8 mouse cellular contexts compared by ENCODE assay signal in genomic region chr12:86715401-86715800, GRCm38 (mm10). TPM values are rescaled to one million over a fixed set of nuclear protein-coding genes. Genes with fewer than 3 reads are reported as not detected.
DNase-seq lines count a peak whose midpoint lies in the region; ATAC-seq and TF ChIP-seq lines count a peak whose summit lies in the region.

No protein-coding gene starts in this region.

- H3K27ac ChIP-seq in embryonic facial prominence, embryonic 11.5 days (replicated peaks; ENCODE audit: low read depth, low read length) = no peak overlapping the region
- H3K27ac ChIP-seq in kidney, postnatal 0 days = no peak overlapping the region
- H3K27ac ChIP-seq in liver, postnatal 0 days (ENCODE audit: low read depth) = no peak overlapping the region

- H3K4me2 ChIP-seq in embryonic facial prominence, embryonic 11.5 days (ENCODE audit: low read depth, low read length) = no peak overlapping the region
- no peak overlapping the region for H3K4me2 ChIP-seq in kidney, postnatal 0 days (ENCODE audit: low read length)
- no peak overlapping the region for H3K4me2 ChIP-seq in liver, postnatal 0 days (ENCODE audit: low read depth, low read length)

- TF ChIP-seq EP300 in liver, postnatal 0 days (IDR thresholded peaks at IDR 0.05; ENCODE audit: low read depth) = no peak

- no peaks in the 10 kb centered on the region for H3K36me3 ChIP-seq in embryonic facial prominence, embryonic 11.5 days (replicated peaks; ENCODE audit: control insufficient read depth, insufficient read depth, low read depth, low read length)
- H3K36me3 ChIP-seq in kidney, postnatal 0 days (ENCODE audit: insufficient read depth, low read length) = no peaks in the 10 kb centered on the region
- no peaks in the 10 kb centered on the region for H3K36me3 ChIP-seq in liver, postnatal 0 days (replicated peaks; ENCODE audit: insufficient read depth, low read length)

- H3K4me3 ChIP-seq in embryonic facial prominence, embryonic 11.5 days (ENCODE audit: low read depth, low read length) = no peak overlapping the region
- H3K4me3 ChIP-seq in kidney, postnatal 0 days (replicated peaks; ENCODE audit: low read depth, low read length) = no peak overlapping the region
- no peak overlapping the region for H3K4me3 ChIP-seq in liver, postnatal 0 days (ENCODE audit: low read depth, low read length)

- no peaks in the 10 kb centered on the region for H3K4me1 ChIP-seq in embryonic facial prominence, embryonic 11.5 days (ENCODE audit: control insufficient read depth, insufficient read depth, low read length)
- H3K4me1 ChIP-seq in kidney, postnatal 0 days (replicated peaks; ENCODE audit: insufficient read depth, low read length) = no peaks in the 10 kb centered on the region
- no peaks in the 10 kb centered on the region for H3K4me1 ChIP-seq in liver, postnatal 0 days (ENCODE audit: insufficient read depth)

- no peaks in the 10 kb centered on the region for H3K27me3 ChIP-seq in embryonic facial prominence, embryonic 11.5 days (ENCODE audit: control insufficient read depth, insufficient read depth, low read length)
- no peaks in the 10 kb centered on the region for H3K27me3 ChIP-seq in kidney, postnatal 0 days (ENCODE audit: insufficient read depth, low read length)
- no peaks in the 10 kb centered on the region for H3K27me3 ChIP-seq in liver, postnatal 0 days (ENCODE audit: insufficient read depth, low read length)

- no peak overlapping the region for H3K9ac ChIP-seq in embryonic facial prominence, embryonic 11.5 days (replicated peaks; ENCODE audit: low read length)
- H3K9ac ChIP-seq in kidney, postnatal 0 days (ENCODE audit: low read depth, low read length) = no peak overlapping the region
- no peak overlapping the region for H3K9ac ChIP-seq in liver, postnatal 0 days (replicated peaks)

- peak; percentile 57 for DNase-seq in 3T3-L1 (ENCODE audit: low read depth, low spot score)
- DNase-seq in B cell, adult 2 months = peak; percentile 72 to 74
- peak; percentile 73 to 75 for DNase-seq in adrenal gland, postnatal 36 days
- peak; percentile 64 for DNase-seq in embryonic facial prominence, embryonic 11.5 days (ENCODE audit: low spot score)
- DNase-seq in kidney, postnatal 0 days (ENCODE audit: low spot score) = peak; percentile 61
- DNase-seq in liver, postnatal 0 days = peak; percentile 72
- peak; percentile 68 for DNase-seq in right cerebral cortex, postnatal 25 days
- no peak for DNase-seq in yolk sac, embryonic 10.5 days (ENCODE audit: low spot score)

- TF ChIP-seq CTCF in kidney, postnatal 0 days (IDR thresholded peaks at IDR 0.05; ENCODE audit: low read depth) = peak; percentile 83
- TF ChIP-seq CTCF in liver, postnatal 0 days (IDR thresholded peaks at IDR 0.05; ENCODE audit: low read depth) = peak; percentile 81

- H3K9me3 ChIP-seq in embryonic facial prominence, embryonic 11.5 days (replicated peaks; ENCODE audit: control insufficient read depth, low read length) = no peaks in the 10 kb centered on the region
- no peaks in the 10 kb centered on the region for H3K9me3 ChIP-seq in kidney, postnatal 0 days (replicated peaks; ENCODE audit: low read length)
- H3K9me3 ChIP-seq in liver, postnatal 0 days (ENCODE audit: low read length) = no peaks in the 10 kb centered on the region

- 47% methylated on average over 5 of the region's 5 CpGs for WGBS in embryonic facial prominence, embryonic 11.5 days
- 60% methylated on average over 5 of the region's 5 CpGs for WGBS in kidney, postnatal 0 days
- WGBS in liver, postnatal 0 days (ENCODE audit: insufficient replicate concordance) = 49% methylated on average over 5 of the region's 5 CpGs

- ATAC-seq in embryonic facial prominence, embryonic 11.5 days (replicated peaks; ENCODE audit: insufficient number of reproducible peaks, low FRiP score, low TSS enrichment, low read depth) = no peak
- ATAC-seq in kidney, postnatal 0 days (replicated peaks; ENCODE audit: low FRiP score, low read depth) = no peak
- no peak for ATAC-seq in liver, postnatal 0 days

RNA-seq across cellular contexts. Expression of gene Angel1, which starts 10.9 kb away (rescaled TPM):
- total RNA-seq in adrenal gland, postnatal 36 days (2021) = 1 to 10 TPM; 3.1 to 3.9 TPM
- 10.9 and 12.6 TPM in 2 replicates for polyA plus RNA-seq in embryonic facial prominence, embryonic 11.5 days (2014; fragmentation: Nextera tagmentation; extraction: Ambion mirVana)
- polyA plus RNA-seq in kidney, postnatal 0 days (2015; fragmentation: Nextera tagmentation; extraction: Ambion mirVana) = 6.2 TPM in 2 replicates
- 0.80 and 0.99 TPM in 2 replicates for polyA plus RNA-seq in liver, postnatal 0 days (2015; fragmentation: Nextera tagmentation; extraction: Ambion mirVana)

RNA-seq across cellular contexts. Expression of gene Lrrc74a, which starts 18.8 kb away (rescaled TPM):
- not detected for total RNA-seq in adrenal gland, postnatal 36 days (2021)
- polyA plus RNA-seq in embryonic facial prominence, embryonic 11.5 days (2014; fragmentation: Nextera tagmentation; extraction: Ambion mirVana) = not detected in 2 replicates
- polyA plus RNA-seq in kidney, postnatal 0 days (2015; fragmentation: Nextera tagmentation; extraction: Ambion mirVana) = not detected in 2 replicates
- polyA plus RNA-seq in liver, postnatal 0 days (2015; fragmentation: Nextera tagmentation; extraction: Ambion mirVana) = not detected in 2 replicates

RNA-seq across cellular contexts. Expression of gene Vash1, which starts 36.9 kb away (rescaled TPM):
- total RNA-seq in adrenal gland, postnatal 36 days (2021) = 1 to 10 TPM; 3.9 to 6.9 TPM
- polyA plus RNA-seq in embryonic facial prominence, embryonic 11.5 days (2014; fragmentation: Nextera tagmentation; extraction: Ambion mirVana) = 10.4 and 12.3 TPM in 2 replicates
- 6.4 and 6.8 TPM in 2 replicates for polyA plus RNA-seq in kidney, postnatal 0 days (2015; fragmentation: Nextera tagmentation; extraction: Ambion mirVana)
- 1.3 and 1.4 TPM in 2 replicates for polyA plus RNA-seq in liver, postnatal 0 days (2015; fragmentation: Nextera tagmentation; extraction: Ambion mirVana)
